Mouse (Mus musculus) neural tube, embryonic 12.5 days (tissue): ENCODE results near the gene Olfr703. TPM values are rescaled to one million over a fixed set of nuclear protein-coding genes. Genes with fewer than 3 reads are reported as not detected.

Source experiments
- ATAC-seq: fragments of 200-750 bp; cut with Nextera tagmentation; 2 replicates; pipeline ENCODE4 v1.8.0; 2017; ENCODE audit warnings: low read depth, mild to moderate bottlenecking, moderate TSS enrichment, moderate library complexity; ENCODE audit not compliant: low FRiP score
- H3K27ac ChIP-seq: fragments of 300-500 bp; sonication (generic); 2 replicates; pipeline ENCODE4 v1.5.1; 2016
- H3K27me3 ChIP-seq: fragments of 300-500 bp; sonication (generic); replicated peaks from 2 replicates; pipeline ENCODE4 v1.6.1; 2016; ENCODE audit warnings: mild to moderate bottlenecking
- H3K36me3 ChIP-seq: fragments of 300-500 bp; sonication (generic); 2 replicates; pipeline ENCODE4 v1.6.1; 2016; ENCODE audit warnings: mild to moderate bottlenecking
- H3K4me1 ChIP-seq: fragments of 300-500 bp; sonication (generic); 2 replicates; pipeline ENCODE4 v1.6.1; 2016
- H3K4me2 ChIP-seq: fragments of 300-500 bp; sonication (generic); replicated peaks from 2 replicates; pipeline ENCODE4 v1.6.1; 2016; ENCODE audit warnings: mild to moderate bottlenecking
- H3K4me3 ChIP-seq: fragments of 300-500 bp; sonication (generic); 2 replicates; pipeline ENCODE4 v1.5.1; 2016
- H3K9ac ChIP-seq: fragments of 300-500 bp; sonication (generic); 2 replicates; pipeline ENCODE4 v1.6.1; 2016; ENCODE audit warnings: mild to moderate bottlenecking
- H3K9me3 ChIP-seq: fragments of 300-500 bp; sonication (generic); 2 replicates; pipeline ENCODE4 v1.6.1; 2016; ENCODE audit warnings: mild to moderate bottlenecking
- WGBS: fragments of 180-500 bp; shearing (Covaris S2); methylation state at CpG from one replicate; pipeline ENCODE4 v1.1.7; 2016; 5-methylcytosine and 5-hydroxymethylcytosine counted together
- polyA plus RNA-seq: library from polyadenylated mRNA; unstranded; fragments of >200 nt; fragmentation: Nextera tagmentation; extraction: Ambion mirVana; gene quantifications from 2 replicates; pipeline ENCODE4 v1.2.1, GENCODE M21; 2016

Gene Olfr703
- polyA plus RNA-seq, result not detected in 2 replicates

DNA sequence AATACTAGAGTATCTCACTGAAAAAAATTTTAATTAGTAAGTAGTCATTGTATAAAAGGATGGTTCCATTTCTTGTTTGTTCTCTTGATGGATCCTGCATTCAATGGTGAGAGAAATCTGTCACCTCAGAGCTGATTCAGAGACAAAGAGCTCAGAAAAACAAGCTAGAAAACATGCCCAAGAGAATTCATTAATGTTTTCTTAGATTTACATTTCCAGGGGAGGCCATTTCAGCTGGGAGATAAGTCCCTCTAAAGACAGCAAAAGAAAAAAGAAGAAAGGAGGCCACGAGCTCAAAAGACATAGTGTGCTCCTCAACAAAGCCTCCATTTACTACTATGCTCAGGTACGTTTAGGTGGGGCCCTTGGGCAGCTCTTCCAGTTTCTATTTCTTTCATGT, at the start of gene Olfr703:
Olfr703 (plus strand) TSS at position 301 of the 400 bp plus-strand sequence.
- H3K4me2 ChIP-seq, result no peak within 1 kb of the TSS
- WGBS, result 78% methylated on average over 2 of the region's 2 CpGs
- H3K4me3 ChIP-seq, result no peak within 1 kb of the TSS
- H3K4me1 ChIP-seq, result no peaks in the 10 kb centered on the region
- no peaks in the 10 kb centered on the region for H3K9me3 ChIP-seq
- no peak for ATAC-seq
- H3K9ac ChIP-seq, result no peak within 1 kb of the TSS
- no peaks in the 10 kb centered on the region for H3K27me3 ChIP-seq
- no peaks in the 10 kb centered on the region for H3K36me3 ChIP-seq
- no peak within 1 kb of the TSS for H3K27ac ChIP-seq

DNA sequence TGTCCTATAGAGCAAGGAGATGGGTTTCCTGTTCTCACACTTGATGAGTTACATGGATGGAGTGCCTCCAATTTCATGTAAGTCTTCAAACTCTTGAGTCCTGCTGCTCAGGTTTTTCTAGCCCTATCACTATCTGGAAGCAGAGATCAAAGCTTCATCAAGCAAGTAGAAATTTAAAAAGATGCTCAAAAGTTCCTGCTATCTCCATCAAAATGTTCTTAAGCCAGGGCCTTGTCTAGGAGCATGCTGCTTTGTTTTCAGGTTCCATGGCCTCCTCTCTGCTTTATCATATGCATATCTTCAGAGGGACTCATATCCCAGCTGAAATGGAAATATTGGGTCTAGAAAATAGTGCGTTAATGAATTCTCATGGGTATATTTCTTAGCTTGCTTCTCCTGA, 34.4 kb upstream of the Olfr703 start, which contains the start of gene Olfr700:
Olfr700 (minus strand) TSS at position 101 of the 400 bp plus-strand sequence.
- H3K4me3 ChIP-seq, result no peak within 1 kb of the TSS
- 79% methylated on average over 1 of the region's 1 CpGs for WGBS
- H3K27me3 ChIP-seq, result no peaks in the 10 kb centered on the region
- H3K9me3 ChIP-seq, result no peaks in the 10 kb centered on the region
- H3K4me1 ChIP-seq, result no peaks in the 10 kb centered on the region
- no peak within 1 kb of the TSS for H3K4me2 ChIP-seq
- H3K9ac ChIP-seq, result no peak within 1 kb of the TSS
- no peak for ATAC-seq
- H3K36me3 ChIP-seq, result no peaks in the 10 kb centered on the region
- no peak within 1 kb of the TSS for H3K27ac ChIP-seq

DNA sequence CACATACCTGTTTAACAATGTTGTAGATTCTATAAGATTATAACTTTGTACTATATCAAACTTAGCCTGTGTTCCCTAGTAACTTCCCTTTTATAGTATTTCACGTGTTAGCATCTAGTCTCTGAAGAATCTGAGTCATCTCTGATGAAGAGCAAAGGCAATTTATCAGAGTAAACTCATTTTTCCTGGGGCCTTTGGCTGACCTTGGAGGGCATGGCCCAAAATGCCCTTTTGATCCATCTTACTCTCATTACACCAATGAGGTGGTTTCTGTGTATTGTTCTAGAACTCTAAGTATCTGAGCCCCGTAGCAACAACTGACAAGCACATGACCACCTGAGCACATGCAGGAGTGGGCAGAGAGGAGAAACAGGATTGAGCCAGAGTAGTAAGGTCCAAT, 29.3 kb upstream of the Olfr703 start, which contains the start of gene Olfr701:
Olfr701 (plus strand) TSS at position 301 of the 400 bp plus-strand sequence.
- no peaks in the 10 kb centered on the region for H3K9me3 ChIP-seq
- H3K4me1 ChIP-seq, result no peaks in the 10 kb centered on the region
- 75% methylated on average over 2 of the region's 2 CpGs for whole genome bisulfite sequencing
- no peaks in the 10 kb centered on the region for H3K27me3 ChIP-seq
- no peak within 1 kb of the TSS for H3K9ac ChIP-seq
- no peak for ATAC-seq
- no peak within 1 kb of the TSS for H3K4me3 ChIP-seq
- H3K4me2 ChIP-seq, result no peak within 1 kb of the TSS
- no peaks in the 10 kb centered on the region for H3K36me3 ChIP-seq
- no peak within 1 kb of the TSS for H3K27ac ChIP-seq

GRCm38 (mm10) chr7:106815775-106816174, 27.4 kb upstream of the Olfr703 start:
- no peaks in the 10 kb centered on the region for H3K9me3 ChIP-seq
- ATAC-seq, result no peak
- WGBS, result 63% methylated on average over 2 of the region's 2 CpGs

GRCm38 (mm10) chr7:106818414-106818813, 24.7 kb upstream of the Olfr703 start:
- H3K9me3 ChIP-seq, result no peaks in the 10 kb centered on the region
- H3K36me3 ChIP-seq, result no peaks in the 10 kb centered on the region
- no peak overlapping the region for H3K4me3 ChIP-seq
- H3K4me1 ChIP-seq, result no peaks in the 10 kb centered on the region
- no peak for ATAC-seq
- H3K9ac ChIP-seq, result no peak overlapping the region
- no peaks in the 10 kb centered on the region for H3K27me3 ChIP-seq
- H3K27ac ChIP-seq, result no peak overlapping the region
- no peak overlapping the region for H3K4me2 ChIP-seq

More at GRCm38 (mm10) chr7:106815775-106816174, 27.4 kb upstream of the Olfr703 start:
- no peak overlapping the region for H3K27ac ChIP-seq
- H3K4me2 ChIP-seq, result no peak overlapping the region
- no peak overlapping the region for H3K4me3 ChIP-seq
- no peaks in the 10 kb centered on the region for H3K36me3 ChIP-seq
- no peaks in the 10 kb centered on the region for H3K4me1 ChIP-seq
- no peaks in the 10 kb centered on the region for H3K27me3 ChIP-seq
- H3K9ac ChIP-seq, result no peak overlapping the region

DNA sequence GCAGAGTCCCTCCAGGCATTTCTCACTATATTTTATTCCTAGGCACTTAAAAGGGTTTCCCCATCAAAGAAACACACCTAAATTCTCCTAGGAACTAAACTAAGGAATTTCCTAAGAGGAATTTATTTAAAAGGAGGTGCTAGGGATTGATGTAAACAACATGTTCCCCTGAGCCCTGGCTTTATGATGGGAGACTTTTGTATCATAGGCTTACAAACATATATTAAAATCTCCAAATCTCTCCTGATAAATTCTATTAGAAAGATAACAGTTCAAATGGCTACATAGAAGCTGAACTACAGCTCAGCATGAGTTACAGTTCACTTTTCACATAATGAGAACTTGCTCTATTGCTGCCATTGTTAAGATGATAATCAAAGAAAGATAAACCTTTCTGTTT, 9.4 kb upstream of the Olfr703 start, which contains the start of gene Olfr702:
Olfr702 (minus strand) TSS at position 101 of the 400 bp plus-strand sequence.
- no peak within 1 kb of the TSS for H3K9ac ChIP-seq
- no peak within 1 kb of the TSS for H3K4me2 ChIP-seq
- H3K4me1 ChIP-seq, result no peaks in the 10 kb centered on the region
- no peaks in the 10 kb centered on the region for H3K36me3 ChIP-seq
- no peaks in the 10 kb centered on the region for H3K9me3 ChIP-seq
- no peak for ATAC-seq
- H3K4me3 ChIP-seq, result no peak within 1 kb of the TSS
- no peak within 1 kb of the TSS for H3K27ac ChIP-seq
- no peaks in the 10 kb centered on the region for H3K27me3 ChIP-seq

DNA sequence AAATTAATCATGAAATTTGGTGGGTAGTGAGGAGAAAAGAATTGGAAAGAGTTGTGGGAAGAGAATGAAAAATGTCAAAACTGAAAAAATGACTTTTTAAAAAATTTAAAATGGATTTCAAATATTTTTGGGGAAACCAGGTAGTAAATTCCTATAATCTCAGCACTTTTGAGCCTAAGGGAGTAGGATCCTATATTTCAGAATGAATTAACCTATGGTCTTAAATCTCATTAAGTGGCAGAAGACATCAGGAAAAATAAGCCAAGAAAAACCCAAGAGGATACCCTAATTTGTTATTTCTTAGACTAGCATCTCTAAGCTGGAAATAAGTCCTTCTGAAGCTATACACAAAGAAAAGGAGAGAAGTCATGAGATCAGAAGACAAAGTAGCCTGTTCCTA, 19.7 kb downstream of the Olfr703 start, which contains the start of gene Olfr704:
Olfr704 (plus strand) TSS at position 301 of the 400 bp plus-strand sequence.
- H3K27me3 ChIP-seq, result no peaks in the 10 kb centered on the region
- H3K4me2 ChIP-seq, result no peak within 1 kb of the TSS
- H3K9ac ChIP-seq, result no peak within 1 kb of the TSS
- no peak within 1 kb of the TSS for H3K4me3 ChIP-seq
- no peak for ATAC-seq
- H3K27ac ChIP-seq, result no peak within 1 kb of the TSS
- no peaks in the 10 kb centered on the region for H3K36me3 ChIP-seq
- no peaks in the 10 kb centered on the region for H3K4me1 ChIP-seq
- no peaks in the 10 kb centered on the region for H3K9me3 ChIP-seq

DNA sequence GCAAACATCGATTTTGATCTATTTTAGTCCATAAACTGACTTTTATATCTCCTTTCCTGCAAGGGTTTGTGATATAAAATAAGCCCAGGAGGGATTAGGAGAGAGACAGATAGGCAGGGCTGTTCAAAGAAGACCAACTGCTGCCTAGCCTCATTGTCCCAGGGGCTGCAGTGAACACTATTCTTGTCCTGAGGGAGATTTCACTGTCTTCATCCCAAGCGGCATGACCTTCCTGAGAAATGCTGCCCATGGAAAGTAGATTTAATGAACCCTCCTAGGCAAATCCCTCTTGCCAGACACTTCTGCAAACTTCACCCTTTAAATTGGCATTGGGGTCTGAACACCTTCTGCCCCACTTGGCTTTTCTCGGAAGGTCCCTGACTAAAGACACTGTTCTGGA, 33.6 kb downstream of the Olfr703 start, which contains the start of gene Olfr705:
Olfr705 (minus strand) TSS at position 101 of the 400 bp plus-strand sequence.
- Histone ChIP-seq H3K4me1 (no peaks in the 10 kb centered on the region), H3K9me3 (no peaks in the 10 kb centered on the region), H3K27ac (no peak within 1 kb of the TSS), H3K4me3 (no peak within 1 kb of the TSS), H3K4me2 (no peak within 1 kb of the TSS), H3K36me3 (no peaks in the 10 kb centered on the region), H3K27me3 (no peaks in the 10 kb centered on the region), H3K9ac (no peak within 1 kb of the TSS)
- ATAC-seq, result no peak
- WGBS, result 84% methylated on average over 3 of the region's 3 CpGs

DNA sequence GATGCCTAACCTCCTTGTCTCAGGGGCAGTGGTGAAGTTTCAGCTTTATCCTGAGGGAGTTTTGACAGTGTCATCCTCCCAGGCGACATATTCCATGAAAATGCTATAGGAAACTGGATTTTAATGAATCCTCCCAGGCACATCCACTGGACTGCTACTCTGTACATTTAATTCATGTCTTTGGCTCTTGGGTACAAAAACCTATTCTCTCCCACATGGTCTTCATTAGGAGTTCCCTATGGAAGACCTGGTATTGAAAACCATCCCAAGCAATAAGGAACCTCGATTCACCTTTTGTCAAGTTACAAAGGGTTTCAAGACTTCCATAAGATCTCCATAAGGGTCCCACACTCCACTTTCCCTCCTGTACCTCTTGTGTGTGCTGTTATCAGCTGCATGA, 44.9 kb downstream of the Olfr703 start, which contains the start of gene Olfr706:
Olfr706 (minus strand) TSS at position 101 of the 400 bp plus-strand sequence.
- no peaks in the 10 kb centered on the region for H3K36me3 ChIP-seq
- H3K4me1 ChIP-seq, result no peaks in the 10 kb centered on the region
- H3K9ac ChIP-seq, result no peak within 1 kb of the TSS
- no peak within 1 kb of the TSS for H3K4me3 ChIP-seq
- H3K9me3 ChIP-seq, result no peaks in the 10 kb centered on the region
- no peak within 1 kb of the TSS for H3K4me2 ChIP-seq
- H3K27ac ChIP-seq, result no peak within 1 kb of the TSS
- H3K27me3 ChIP-seq, result no peaks in the 10 kb centered on the region
- ATAC-seq, result no peak
- WGBS, result 86% methylated on average over 2 of the region's 2 CpGs

Other genes with a start within 250 kb of the Olfr703 start
- not detected in 2 replicates for gene Olfr693, start 162.8 kb upstream of the Olfr703 start, polyA plus RNA-seq
- gene Olfr694, start 151.5 kb upstream of the Olfr703 start, polyA plus RNA-seq, result not detected in 2 replicates
- not detected in 2 replicates for gene Olfr695, start 127.0 kb upstream of the Olfr703 start, polyA plus RNA-seq
- gene Olfr697, start 100.9 kb upstream of the Olfr703 start, polyA plus RNA-seq, result not detected in 2 replicates
- not detected in 2 replicates for gene Olfr698, start 88.0 kb upstream of the Olfr703 start, polyA plus RNA-seq
- not detected in 2 replicates for gene Olfr699, start 50.2 kb upstream of the Olfr703 start, polyA plus RNA-seq
- gene Olfr700, start 34.5 kb upstream of the Olfr703 start, polyA plus RNA-seq, result not detected in 2 replicates
- gene Olfr701, start 29.2 kb upstream of the Olfr703 start, polyA plus RNA-seq, result not detected in 2 replicates
- gene Olfr702, start 9.5 kb upstream of the Olfr703 start, polyA plus RNA-seq, result not detected in 2 replicates
- gene Olfr704, start 19.8 kb downstream of the Olfr703 start, polyA plus RNA-seq, result not detected in 2 replicates
- gene Olfr705, start 33.5 kb downstream of the Olfr703 start, polyA plus RNA-seq, result not detected in 2 replicates
- not detected in 2 replicates for gene Olfr706, start 44.8 kb downstream of the Olfr703 start, polyA plus RNA-seq
- gene Olfr707, start 57.9 kb downstream of the Olfr703 start, polyA plus RNA-seq, result not detected in 2 replicates
- gene Olfr1532-ps1, start 64.6 kb downstream of the Olfr703 start, polyA plus RNA-seq, result not detected in 2 replicates
- not detected in 2 replicates for gene Olfr709-ps1, start 88.9 kb downstream of the Olfr703 start, polyA plus RNA-seq
- not detected in 2 replicates for gene Olfr710, start 105.0 kb downstream of the Olfr703 start, polyA plus RNA-seq
- gene Olfr6, start 120.6 kb downstream of the Olfr703 start, polyA plus RNA-seq, result not detected in 2 replicates
- gene Olfr711, start 132.1 kb downstream of the Olfr703 start, polyA plus RNA-seq, result not detected in 2 replicates
- gene Olfr2, start 162.7 kb downstream of the Olfr703 start, polyA plus RNA-seq, result not detected in 2 replicates
- gene Olfr713, start 187.8 kb downstream of the Olfr703 start, polyA plus RNA-seq, result not detected in 2 replicates
- not detected in 2 replicates for gene Olfr714, start 227.6 kb downstream of the Olfr703 start, polyA plus RNA-seq
- not detected in 2 replicates for gene Olfr17, start 249.9 kb downstream of the Olfr703 start, polyA plus RNA-seq